Mouse (Mus musculus): ENCODE measurements around the gene Rbfox3.

GRCm38 (mm10) chr11:118738855-118739832 is 172.3 kb downstream of the Rbfox3 start:
- no peak for TF ChIP-seq NRF1 (IDR thresholded peaks at IDR 0.05; ENCODE audit: low read depth, low read length)
- no peak for TF ChIP-seq E2F4 (IDR thresholded peaks at IDR 0.05; ENCODE audit: insufficient replicate concordance, low read depth, low read length)
- TF ChIP-seq ZKSCAN1 (IDR thresholded peaks at IDR 0.05; ENCODE audit: borderline replicate concordance, low read depth, low read length): no peak
- TF ChIP-seq ZC3H11A (IDR thresholded peaks at IDR 0.05; ENCODE audit: low read depth, low read length): no peak

Data from CH12.LX (cell line).